Mouse (Mus musculus) frontal cortex, adult 2 months (tissue): ENCODE measurements at regions not wholly inside any gene's neighbourhood (a gene's known extent, or its start where the extent isn't known, plus 50 kb on each side); places are given as distances from the start of the nearest gene placed in this dataset.

Source experiments
- DNase-seq, 2 experiments: peaks; one replicate each; pipeline ENCODE4 v3.0.0; 2022; ENCODE audit warnings: low spot score in 1 of 2; ENCODE audit errors: extremely low spot score in 1 of 2

- peak; percentile 2 to 32 for DNase-seq
These were observed 737.1 kb upstream of the 4931417E11Rik start for GRCm38 (mm10) chr6:74206527-74206926.

- no peak for DNase-seq
These were observed 734.7 kb upstream of the 4931417E11Rik start for GRCm38 (mm10) chr6:74204133-74204532.
